Mouse (Mus musculus): ENCODE results near the gene Cys1.
A peak's percentile ranks its signal among the peaks of the same experiment; 100 is the strongest.

DNA sequence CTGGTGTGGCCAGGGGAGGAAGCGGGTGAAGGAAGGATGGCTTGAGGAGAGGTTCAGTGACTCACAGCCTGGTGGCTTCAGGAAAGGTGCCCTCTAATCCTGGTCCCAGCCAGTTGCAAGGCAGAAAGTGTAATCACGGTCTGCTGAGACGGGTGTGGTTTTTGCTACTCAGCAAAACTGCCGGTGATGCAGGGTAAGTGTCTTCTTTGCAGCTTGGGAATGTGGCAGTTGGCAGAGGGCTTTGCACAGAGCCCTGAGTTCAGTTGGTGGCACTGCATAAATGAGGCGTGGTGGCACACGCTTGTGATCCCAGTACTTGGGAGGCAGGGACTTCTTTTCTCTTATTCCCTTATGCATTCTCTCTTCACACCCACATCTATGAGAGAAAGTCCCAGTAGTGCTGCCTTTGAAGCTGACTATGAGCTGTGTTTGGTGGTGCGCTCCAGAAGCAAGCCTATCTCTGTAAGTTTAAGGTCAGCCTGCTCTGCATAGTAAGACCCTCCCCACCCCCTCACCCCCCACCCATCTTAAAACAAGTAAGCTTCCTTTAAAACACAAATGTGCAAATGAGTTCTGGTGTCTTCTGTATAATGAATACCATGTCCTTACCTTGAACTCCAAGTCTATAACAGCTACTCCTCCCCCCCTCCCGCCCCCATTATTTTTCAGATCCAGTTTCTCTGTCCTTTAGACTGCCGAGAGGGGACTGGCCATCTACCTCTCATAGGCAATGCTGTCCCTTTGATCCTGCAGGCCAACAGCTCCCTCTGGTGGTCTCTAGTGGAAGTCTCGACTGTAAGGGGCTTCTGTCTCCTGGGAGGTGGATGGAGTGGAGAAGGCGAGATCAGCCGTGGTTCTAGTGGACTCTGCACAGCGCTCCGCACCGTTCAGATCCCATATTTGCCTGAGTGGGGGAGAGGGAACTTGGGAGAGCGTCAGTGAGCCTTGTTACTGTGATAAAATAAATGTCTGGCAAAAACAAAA lies 15.2 kb upstream of the Cys1 start:
- TF ChIP-seq CTCF (IDR thresholded peaks at IDR 0.05; ENCODE audit: low read depth) = peak; percentile 99
- TF ChIP-seq EP300 (IDR thresholded peaks at IDR 0.05; ENCODE audit: low read depth) = no peak

Data from heart, postnatal 0 days (tissue).